Mouse (Mus musculus) bone marrow, adult 2 months (tissue): ENCODE measurements around the gene Mpv17l2. TPM values are rescaled to one million over a fixed set of nuclear protein-coding genes. Genes with fewer than 3 reads are reported as not detected.

Source experiments
- H3K27ac ChIP-seq: fragments of 200-500 bp; 2 replicates; pipeline ENCODE4 v1.5.1; 2012; ENCODE audit warnings: low read depth, mild to moderate bottlenecking, control low read depth, inconsistent platforms, low read length; ENCODE audit not compliant: control insufficient read depth, poor library complexity, insufficient read depth
- H3K4me1 ChIP-seq: fragments of 200-500 bp; 2 replicates; pipeline ENCODE4 v1.6.1; 2011; ENCODE audit warnings: low read length; ENCODE audit not compliant: control insufficient read depth, insufficient read depth
- H3K4me3 ChIP-seq: fragments of 200-500 bp; replicated peaks from 2 replicates; pipeline ENCODE3; 2011; ENCODE audit warnings: mild to moderate bottlenecking, low read depth, low read length, control low read depth; ENCODE audit not compliant: control insufficient read depth
- CTCF ChIP-seq: fragments of 200-500 bp; IDR thresholded peaks from 2 replicates; pipeline ENCODE4 v1.5.1; 2011; ENCODE audit warnings: low read length, control low read depth; ENCODE audit not compliant: control insufficient read depth, insufficient read depth
- POLR2A ChIP-seq: fragments of 200-500 bp; IDR thresholded peaks from 2 replicates; pipeline ENCODE4 v1.6.1; 2011; ENCODE audit warnings: low read depth, mild to moderate bottlenecking, control low read depth, low read length, borderline replicate concordance; ENCODE audit not compliant: control insufficient read depth
- WGBS: fragments of 180-500 bp; shearing (Covaris S2); methylation state at CpG from one replicate; pipeline ENCODE4 v1.1.7; 2018; 5-methylcytosine and 5-hydroxymethylcytosine counted together
- polyA plus RNA-seq: library from polyadenylated mRNA; stranded (reverse); fragments of >200 nt; gene quantifications from 2 replicates; pipeline ENCODE4 v1.2.4, GENCODE M21; 2011; ENCODE audit warnings: low replicate concordance; ENCODE audit not compliant: missing spikeins, insufficient read depth, insufficient read length

Mpv17l2 gene
- polyA plus RNA-seq, 1 experiment, result 15.1 TPM

DNA sequence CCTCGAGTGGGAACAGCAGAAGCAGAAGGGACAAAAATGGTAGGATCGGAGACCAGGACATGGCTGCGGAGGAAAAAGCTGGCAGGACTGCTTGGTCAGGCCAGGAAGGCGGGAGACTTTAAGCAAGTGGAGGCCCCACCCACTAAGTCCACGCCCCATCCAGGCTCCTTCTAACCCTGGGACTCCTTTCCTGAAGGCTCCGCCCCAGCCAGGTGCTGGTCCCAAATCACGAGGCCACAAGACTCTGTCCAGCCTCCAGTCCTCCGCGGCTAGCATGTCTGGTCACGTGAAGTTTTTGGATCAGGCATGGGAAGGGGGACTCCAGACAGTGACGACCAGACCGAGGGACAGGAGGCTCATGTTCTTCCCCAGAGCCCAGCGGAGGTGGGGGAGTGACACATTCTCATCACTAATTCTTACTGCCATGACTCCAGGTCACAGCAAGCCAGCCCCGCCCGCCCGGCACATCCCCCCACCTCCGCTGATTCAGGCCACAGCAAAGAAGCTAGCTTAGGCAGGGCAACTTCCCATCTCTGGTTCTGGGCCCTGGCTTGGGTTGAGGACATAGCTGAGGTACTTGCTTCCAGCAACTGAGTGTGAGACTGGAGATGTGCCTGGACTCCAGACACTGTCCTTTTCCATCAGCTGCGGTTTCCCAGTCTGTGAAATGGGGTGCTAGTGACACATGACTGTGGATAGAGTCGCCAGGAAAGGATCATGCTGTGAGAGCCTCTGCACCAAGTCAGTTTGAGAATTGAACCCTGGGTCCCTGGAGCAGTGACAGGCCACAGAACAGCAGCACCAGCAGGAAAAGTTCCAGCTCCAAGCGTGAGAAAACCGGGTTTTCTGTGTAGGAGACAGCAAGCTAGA lies 6.1 kb upstream of the Mpv17l2 start:
- 20% methylated on average over 21 of the region's 21 CpGs for WGBS

GRCm38 (mm10) chr8:70765838-70766570 lies 5.3 kb upstream of the Mpv17l2 start:
- H3K4me1 ChIP-seq, result peaks cover 25% of the 10 kb centered on the region
- peak overlapping the region; percentile 70 for H3K27ac ChIP-seq
- WGBS, result 2% methylated on average over 34 of the region's 34 CpGs
- TF ChIP-seq CTCF (no peak), POLR2A (peak; percentile 36; the same call in 1 of the 2 replicates)
- peak overlapping the region; percentile 82 for H3K4me3 ChIP-seq

More for the DNA sequence above, 6.1 kb upstream of the Mpv17l2 start:
- Histone ChIP-seq H3K27ac (peak overlapping the region; percentile 70), H3K4me3 (peak overlapping the region; percentile 82), H3K4me1 (peaks cover 25% of the 10 kb centered on the region)
- TF ChIP-seq POLR2A (peak; percentile 48; the same call in 1 of the 2 replicates), CTCF (peak; percentile 1; the same call in 1 of the 2 replicates)

DNA sequence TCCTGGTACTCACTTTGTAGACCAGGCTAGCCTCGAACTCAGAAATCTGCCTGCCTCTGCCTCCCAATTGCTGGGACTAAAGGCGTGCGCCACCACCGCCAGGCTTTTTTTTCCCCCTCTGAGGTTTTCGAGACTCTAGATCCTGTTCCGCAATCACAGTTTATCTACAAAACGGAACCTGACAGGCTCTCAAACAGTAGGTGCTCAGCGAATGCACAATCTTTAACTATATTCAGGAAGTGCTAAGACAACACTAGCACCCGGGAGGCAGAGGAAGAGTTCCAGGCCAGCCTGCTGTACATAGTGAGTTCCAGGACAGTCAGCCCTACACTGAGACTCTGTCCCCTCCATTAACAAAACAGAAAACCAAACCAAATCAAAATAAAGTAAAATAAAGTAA lies 4.6 kb upstream of the Mpv17l2 start:
- H3K4me1 ChIP-seq, result peaks cover 25% of the 10 kb centered on the region
- H3K4me3 ChIP-seq, result peak overlapping the region; percentile 52
- no peak for TF ChIP-seq CTCF
- no peak for TF ChIP-seq POLR2A
- peak overlapping the region; percentile 70 for H3K27ac ChIP-seq
- WGBS, result 30% methylated on average over 9 of the region's 9 CpGs

DNA sequence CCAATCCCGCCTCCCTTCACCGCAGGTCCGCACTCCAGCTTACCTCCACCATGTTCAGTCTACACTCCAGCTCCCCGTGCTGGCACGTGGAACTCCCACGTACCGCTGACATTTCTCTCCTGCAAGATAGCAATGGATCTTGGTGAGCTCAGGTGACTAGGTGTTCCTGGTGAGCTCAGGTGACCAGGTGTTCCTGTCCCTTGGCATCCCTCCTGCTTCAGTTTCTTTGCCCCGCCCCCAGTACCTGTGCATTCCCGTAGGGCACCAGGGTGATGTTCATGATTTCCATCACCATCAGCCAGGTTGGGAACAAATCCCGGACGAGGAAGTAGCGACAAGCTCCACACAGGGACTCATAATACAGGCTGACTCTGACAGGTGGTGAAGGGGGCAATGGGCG lies 3.9 kb upstream of the Mpv17l2 start:
- H3K4me1 ChIP-seq, result peaks cover 28% of the 10 kb centered on the region
- TF ChIP-seq CTCF (no peak), POLR2A (no peak)

GRCm38 (mm10) chr8:70764026-70764425 lies 3.3 kb upstream of the Mpv17l2 start:
- 59% methylated on average over 8 of the region's 8 CpGs for WGBS
- Histone ChIP-seq H3K4me1 (peaks cover 26% of the 10 kb centered on the region), H3K4me3 (no peak overlapping the region), H3K27ac (peak overlapping the region; percentile 38)
- no peak for TF ChIP-seq POLR2A
- TF ChIP-seq CTCF, result no peak

More for the DNA sequence above, 3.9 kb upstream of the Mpv17l2 start:
- WGBS, result 89% methylated on average over 13 of the region's 13 CpGs
- Histone ChIP-seq H3K27ac (peak overlapping the region; percentile 70), H3K4me3 (no peak overlapping the region)

DNA sequence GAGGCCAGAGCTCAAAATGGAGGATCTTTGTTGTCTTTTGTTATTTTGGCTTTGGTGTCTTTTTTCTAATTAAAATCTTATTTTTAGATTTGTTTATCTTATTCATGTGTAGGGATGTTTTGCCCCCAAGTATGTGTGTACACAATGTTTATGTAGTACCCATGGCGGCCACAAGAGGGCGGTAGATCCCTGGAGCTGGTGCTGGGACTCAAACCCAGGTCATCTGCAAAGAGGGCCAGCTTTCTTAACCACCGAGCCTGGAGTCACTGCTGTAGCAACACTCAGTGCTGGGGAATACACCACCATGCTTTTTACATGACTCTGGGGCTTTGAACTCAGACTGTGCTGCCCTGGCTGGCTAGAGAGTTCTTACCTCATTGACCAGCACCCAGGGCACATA lies 2.6 kb upstream of the Mpv17l2 start:
- Histone ChIP-seq H3K4me1 (peaks cover 21% of the 10 kb centered on the region), H3K4me3 (no peak overlapping the region), H3K27ac (peak overlapping the region; percentile 38; the same call in 1 of the 2 replicates)
- under 1% methylated on average over 3 of the region's 3 CpGs for WGBS
- TF ChIP-seq POLR2A (no peak), CTCF (peak; percentile 86)

- Histone ChIP-seq H3K4me3 (no peak overlapping the region), H3K4me1 (peaks cover 20% of the 10 kb centered on the region), H3K27ac (0 out of 2 replicates have a peak overlapping the region, but pooled peaks have one; percentile 16)
- TF ChIP-seq CTCF, result no peak
- no peak for TF ChIP-seq POLR2A
- WGBS, result 56% methylated on average over 1 of the region's 1 CpGs
Measured at GRCm38 (mm10) chr8:70762118-70762517, 1.4 kb upstream of the Mpv17l2 start.

DNA sequence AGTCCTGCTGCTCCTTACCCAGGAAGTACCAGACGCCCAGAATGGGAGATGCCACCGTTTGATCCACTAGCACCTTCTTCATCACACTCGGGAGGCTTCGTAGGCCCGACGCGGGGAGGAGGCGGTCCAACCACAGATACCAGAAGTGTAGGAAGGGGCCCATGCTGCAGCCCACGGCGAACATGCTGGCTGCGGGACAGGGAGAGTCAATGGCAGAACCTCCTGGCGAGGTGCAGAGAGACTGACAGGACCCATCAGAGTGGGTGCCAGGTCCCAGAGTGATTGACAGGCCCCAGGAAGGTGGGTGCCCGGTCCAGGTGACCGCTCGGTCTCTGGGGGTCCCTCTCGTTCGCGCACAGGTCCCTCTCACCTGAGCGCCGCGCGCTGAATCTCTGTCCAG lies 396 bp downstream of the Mpv17l2 start:
- peak overlapping the region; percentile 87 for H3K27ac ChIP-seq
- no peak for TF ChIP-seq POLR2A
- no peak for TF ChIP-seq CTCF
- WGBS, result under 1% methylated on average over 22 of the region's 22 CpGs
- H3K4me3 ChIP-seq, result peak overlapping the region; percentile 70
- peaks cover 10% of the 10 kb centered on the region for H3K4me1 ChIP-seq
